Mouse (Mus musculus) ES-CJ7 (cell line): ENCODE measurements around the gene Pfkfb2.
A peak's percentile ranks its signal among the peaks of the same experiment; 100 is the strongest.

Experiments
- DNase-seq: peaks from one replicate; pipeline ENCODE4 v3.0.0; 2011; ENCODE audit warnings: low read depth, low spot score

Pfkfb2 gene

GRCm38 (mm10) chr1:130729153-130729552, at the start of gene Pfkfb2:
Pfkfb2 (minus strand) TSS chr1:130729253.
- no peak for DNase-seq

GRCm38 (mm10) chr1:130776645-130777044, 47.6 kb upstream of the Pfkfb2 start:
- peak; percentile 39 for DNase-seq

DNA sequence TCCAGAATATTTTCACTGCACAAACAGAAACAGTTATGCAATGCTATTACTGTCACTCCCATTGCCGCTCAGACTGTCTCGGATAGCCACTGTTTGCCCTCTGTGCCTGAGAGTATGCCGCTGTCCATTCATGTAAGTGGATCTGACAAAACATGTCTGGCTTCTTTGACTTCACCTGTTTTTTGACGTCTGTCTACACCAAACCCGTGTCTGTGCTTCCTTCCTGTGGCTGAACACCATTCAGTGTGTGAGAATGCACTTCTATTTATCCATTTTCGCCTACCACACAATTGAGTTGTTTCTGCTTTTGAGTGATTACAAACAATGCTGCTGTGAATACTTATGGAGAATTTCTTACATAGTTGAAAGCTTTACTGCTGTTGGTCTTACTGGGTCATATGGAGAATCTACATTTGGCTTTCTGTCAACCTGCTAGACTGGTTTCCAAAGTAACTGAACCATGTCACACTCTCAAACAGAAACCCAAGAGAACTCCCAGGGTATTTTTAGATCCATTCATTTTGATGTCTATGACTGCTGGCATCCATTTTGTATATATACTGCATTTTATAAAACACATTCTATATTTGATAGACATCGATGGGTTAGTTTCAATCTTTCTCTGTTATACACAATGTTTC, 46.8 kb upstream of the Pfkfb2 start:
- DNase-seq, result no peak

DNA sequence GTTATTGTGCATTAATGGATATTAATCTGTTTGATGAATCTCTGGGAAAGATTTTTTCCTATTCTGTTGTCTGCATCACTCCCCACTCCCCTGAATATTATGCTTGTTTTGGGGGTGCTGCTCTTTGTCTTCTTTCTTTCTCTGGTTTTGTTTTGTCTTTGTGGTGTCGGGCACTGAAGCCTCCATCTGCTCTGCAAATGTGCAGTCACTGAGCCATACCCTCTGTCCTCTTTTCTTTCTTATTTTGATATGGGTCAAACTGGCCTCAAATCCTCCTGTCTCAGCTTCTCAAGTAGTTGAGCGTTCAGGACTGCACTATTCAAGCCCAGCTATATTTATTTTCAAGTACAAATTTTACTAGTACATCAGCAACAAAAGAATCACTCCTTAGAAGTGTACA, 46.2 kb upstream of the Pfkfb2 start:
- no peak for DNase-seq

- DNase-seq, result no peak
Observed at GRCm38 (mm10) chr1:130770981-130771494, 42.0 kb upstream of the Pfkfb2 start.

DNA sequence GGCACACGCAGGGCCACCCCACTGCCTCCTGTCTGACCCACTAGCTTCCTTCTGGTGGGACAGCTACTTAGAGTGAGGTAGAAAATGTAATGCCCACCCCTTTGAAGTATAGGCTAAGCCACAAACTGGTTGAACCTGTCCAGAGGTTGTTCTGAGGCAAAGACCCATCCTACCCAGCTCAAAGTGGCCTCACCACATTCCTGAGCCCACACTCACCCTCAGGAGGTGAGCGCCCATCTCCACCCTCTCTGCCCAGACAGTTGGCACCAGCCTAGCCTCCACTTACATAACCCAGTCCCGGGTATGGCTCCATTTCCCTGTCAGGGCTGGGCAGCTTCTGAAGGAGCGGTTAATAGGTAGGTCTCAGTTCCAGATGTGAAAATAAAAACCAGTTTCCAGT, 41.4 kb upstream of the Pfkfb2 start:
- DNase-seq, result no peak

- DNase-seq, result no peak
Observed at GRCm38 (mm10) chr1:130769925-130770324, 40.9 kb upstream of the Pfkfb2 start.

- no peak for DNase-seq
Observed at GRCm38 (mm10) chr1:130767066-130767465, 38.0 kb upstream of the Pfkfb2 start.

DNA sequence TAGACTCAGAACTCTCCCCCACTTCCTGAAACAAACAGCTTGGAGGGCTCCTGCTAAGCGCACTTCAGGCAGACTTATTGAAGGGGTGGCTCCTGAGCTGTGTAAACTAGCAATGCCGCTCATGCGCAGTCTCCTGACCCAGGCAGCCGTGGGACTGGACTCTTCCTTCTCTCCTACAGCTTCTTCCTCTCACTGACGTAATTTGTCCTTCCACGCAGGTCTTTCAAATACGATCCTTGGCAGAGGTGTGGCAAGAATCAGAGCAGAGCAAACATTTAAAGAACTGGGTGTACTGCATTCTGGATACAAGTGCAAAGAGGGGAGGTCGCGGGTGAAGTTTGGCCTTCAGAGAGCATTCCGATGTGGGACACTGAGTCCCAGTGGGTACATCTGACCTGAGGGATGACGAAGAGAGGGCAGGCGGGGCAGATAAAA, 35.0 kb upstream of the Pfkfb2 start:
- no peak for DNase-seq

GRCm38 (mm10) chr1:130762045-130762760, 33.1 kb upstream of the Pfkfb2 start:
- DNase-seq, result no peak

DNA sequence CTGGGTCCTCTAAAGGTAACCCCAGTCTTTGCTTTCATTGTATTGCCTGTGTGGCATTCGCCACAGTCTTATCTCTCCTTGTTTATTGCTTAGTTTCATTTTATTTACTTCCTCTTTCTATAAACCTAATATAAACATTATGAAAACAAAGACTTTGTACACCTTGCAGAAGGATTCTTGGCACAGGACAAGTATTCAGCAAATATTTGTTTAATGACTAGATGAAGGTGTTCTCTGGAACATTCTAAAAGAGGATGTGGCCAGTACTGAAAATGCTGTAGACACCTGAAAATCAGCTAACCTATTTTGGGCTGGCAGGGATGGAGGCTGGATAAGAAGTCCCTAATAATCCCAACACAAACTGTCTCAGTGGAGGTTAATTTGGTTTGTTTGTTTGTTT, 32.5 kb upstream of the Pfkfb2 start:
- no peak for DNase-seq

DNA sequence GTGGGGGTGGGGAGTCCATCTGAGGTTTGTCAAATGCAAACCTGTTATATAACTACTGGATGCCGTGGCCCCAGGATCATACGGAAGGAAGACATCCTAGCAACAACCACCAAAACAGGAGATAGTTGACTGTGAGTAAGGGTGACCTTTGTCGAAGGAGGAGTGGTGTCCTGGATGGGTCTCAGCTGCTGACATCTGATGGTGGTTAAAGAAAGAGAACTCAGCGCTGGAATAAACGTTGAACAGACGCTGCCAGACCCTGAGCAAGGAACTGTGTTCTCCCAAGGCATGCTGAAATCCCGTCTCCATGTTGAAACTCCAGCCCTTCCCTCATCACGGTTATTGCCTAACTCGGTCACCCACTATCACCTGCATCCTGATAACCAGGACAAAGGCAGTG, 30.6 kb upstream of the Pfkfb2 start:
- no peak for DNase-seq

DNA sequence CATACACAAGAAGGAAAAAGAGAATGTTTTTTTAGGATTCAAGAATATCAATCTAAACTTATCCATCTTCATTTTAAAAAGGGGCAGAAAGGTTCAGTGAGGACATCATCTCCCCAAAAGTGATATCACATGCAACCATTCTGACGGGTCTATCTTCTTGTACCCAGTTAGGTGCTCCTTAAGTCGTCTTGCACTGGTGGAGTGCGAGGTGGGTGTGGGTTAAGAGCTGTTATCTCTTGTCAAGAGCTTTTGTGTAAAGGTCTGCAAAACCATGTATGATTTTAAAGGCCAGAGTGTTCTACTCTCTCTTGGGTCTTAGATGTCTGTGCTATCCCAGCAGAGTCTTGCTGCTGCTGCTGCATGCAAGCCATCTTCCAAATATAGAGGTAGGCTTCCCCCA, 17.8 kb upstream of the Pfkfb2 start:
- no peak for DNase-seq

DNA sequence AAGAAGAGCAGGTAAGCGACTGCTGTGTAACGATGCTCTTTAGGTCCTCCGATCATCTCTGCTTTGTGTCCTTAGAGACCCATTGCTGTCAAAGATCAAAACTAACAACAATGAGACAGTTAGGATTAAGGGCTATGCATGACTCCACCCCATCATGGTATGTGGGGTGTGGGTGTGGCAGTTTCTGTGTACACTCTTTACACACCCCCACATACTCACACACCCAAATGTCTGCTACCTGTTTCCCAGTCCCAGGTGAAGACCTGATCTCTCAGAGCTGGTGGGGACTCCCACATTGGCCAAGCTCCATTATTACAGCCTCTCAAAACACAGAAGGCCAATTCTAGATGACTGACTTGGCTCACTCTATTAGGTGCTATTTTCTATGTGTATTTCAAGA, 16.5 kb upstream of the Pfkfb2 start:
- DNase-seq, result peak; percentile 26

DNA sequence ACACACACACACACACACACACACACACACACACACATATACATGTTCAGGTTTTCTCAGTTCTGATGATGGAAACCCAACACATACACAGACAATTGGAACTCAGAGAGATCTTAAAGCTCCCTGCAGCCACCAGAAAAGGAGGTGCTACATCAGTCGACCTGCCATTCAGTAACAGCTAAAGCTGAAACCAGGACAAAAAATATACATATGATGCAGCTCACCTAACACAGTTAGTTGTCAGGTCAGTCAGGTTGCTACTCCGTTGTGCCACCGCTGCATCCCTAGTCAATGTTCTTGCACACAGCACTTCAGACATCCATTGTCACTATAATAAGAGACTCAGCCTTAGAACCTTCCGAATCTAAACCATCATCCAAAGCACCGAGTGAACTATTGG, 15.9 kb upstream of the Pfkfb2 start:
- DNase-seq, result no peak

- no peak for DNase-seq
Observed at GRCm38 (mm10) chr1:130744217-130744616, 15.2 kb upstream of the Pfkfb2 start.

- no peak for DNase-seq
Observed at GRCm38 (mm10) chr1:130743775-130744174, 14.7 kb upstream of the Pfkfb2 start.

GRCm38 (mm10) chr1:130742201-130742600, 13.1 kb upstream of the Pfkfb2 start:
- no peak for DNase-seq

DNA sequence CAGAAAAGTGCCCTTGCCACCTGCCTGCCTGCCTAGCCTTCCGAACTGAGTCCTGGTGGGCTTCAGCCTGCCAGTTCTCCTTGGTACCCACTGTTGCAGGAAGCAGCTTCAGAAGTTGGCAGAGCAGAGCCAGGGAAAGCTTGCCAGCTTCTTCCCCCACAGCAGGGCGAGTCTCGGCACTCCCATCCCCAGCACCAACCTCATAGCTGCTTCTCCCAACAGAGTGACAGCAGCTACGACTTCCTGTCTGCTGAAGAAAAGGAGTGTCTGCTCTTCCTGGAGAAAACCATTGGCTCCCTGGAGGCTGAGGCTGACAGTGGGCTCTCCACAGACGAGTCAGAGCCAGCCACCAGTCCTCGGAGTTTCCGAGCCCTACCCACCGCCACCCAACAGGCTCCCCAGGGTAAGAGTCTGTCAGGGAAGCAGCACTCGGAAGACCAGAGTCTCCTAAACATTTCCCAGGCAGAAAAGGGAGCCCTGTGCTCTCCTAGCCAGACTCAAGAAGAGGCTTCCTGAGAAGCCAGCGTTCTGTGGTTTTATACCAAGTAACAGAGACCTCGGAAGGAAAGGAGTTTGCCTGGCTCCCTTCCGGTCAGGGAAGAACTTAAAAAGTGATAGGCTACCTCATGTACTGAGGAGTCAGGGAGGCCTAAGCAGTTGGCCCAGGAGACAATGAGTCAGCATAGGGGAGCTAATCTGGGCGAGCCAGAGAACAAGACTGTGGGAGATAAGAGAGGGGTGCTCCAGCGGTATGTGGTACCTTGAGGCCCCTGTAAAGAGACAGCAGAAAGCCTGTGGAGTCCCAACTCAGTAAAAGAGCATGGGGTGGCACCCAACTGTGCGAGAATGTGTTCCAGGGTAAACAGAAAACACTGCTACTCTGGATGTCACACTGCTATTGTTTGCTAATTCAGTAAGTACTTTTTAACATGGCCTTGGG, 12.0 kb upstream of the Pfkfb2 start:
- no peak for DNase-seq

- DNase-seq, result no peak
Observed at GRCm38 (mm10) chr1:130740227-130740648, 11.2 kb upstream of the Pfkfb2 start.

- DNase-seq, result no peak
Observed at GRCm38 (mm10) chr1:130739636-130740035, 10.6 kb upstream of the Pfkfb2 start.

DNA sequence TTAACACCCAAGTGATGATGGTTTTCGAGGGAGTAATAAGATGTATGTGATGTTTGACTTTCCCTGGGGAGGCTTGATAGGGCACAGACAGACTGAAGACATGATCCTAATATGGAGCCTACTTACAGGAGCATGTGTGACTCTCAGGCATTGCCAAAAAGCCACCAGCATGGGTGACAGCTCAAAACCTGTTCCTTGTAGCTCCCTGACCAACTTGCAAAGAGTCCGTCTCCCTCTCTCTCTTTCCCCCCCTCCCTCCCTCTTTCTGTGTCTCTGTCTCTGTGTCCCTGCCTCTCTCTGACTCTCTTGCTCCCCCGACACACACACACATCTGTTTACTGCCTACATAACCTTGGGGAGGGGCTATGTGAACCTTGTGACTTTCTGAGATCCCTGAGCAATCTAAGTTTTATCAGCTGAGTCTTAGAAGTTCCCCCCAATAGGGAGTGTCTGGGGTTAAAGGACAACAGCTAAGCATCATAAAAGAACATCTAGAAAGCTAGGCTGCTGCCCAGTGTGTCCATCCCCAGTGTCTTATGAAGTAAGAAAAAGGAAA, 9.6 kb upstream of the Pfkfb2 start:
- no peak for DNase-seq
